In the genomic region with DNA sequence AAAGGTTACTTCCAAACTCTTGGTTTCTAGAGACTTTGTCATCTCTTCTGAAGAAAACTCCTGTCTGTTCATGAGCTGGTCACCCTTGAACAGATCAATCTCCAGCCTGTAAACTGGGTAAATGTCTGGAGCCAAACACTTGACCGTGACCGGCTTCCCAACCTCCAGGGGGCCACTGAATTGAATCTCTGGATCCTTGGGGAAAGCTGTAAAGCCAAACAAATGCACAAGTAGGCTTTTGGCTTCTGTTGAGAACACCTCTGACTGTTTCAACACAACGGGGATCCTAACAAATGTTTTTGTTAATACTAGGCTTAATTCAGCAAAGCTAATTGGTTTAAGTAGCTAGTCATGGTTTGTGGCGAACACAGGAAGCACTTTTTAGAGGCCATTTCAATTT, we compare ENCODE assay signal across 11 mouse cellular contexts. TPM values are rescaled to one million over a fixed set of nuclear protein-coding genes. Genes with fewer than 3 reads are reported as not detected.
A peak's percentile ranks its signal among the peaks of the same experiment; 100 is the strongest.
DNase-seq lines count a peak whose midpoint lies in the region; ATAC-seq and TF ChIP-seq lines count a peak whose summit lies in the region.
"Had no signal": no experiment of that assay in that cellular context is flagged by ENCODE, and none has a peak within 500 bp of the region (broad histone marks: within the 10 kb centered on the region; RNA-seq: fewer than 3 reads in every experiment).

No protein-coding gene starts in this region.

- 56% methylated on average over 4 of the region's 4 CpGs for WGBS in intestine, embryonic 15.5 days
- 53% methylated on average over 4 of the region's 4 CpGs for WGBS in intestine, postnatal 0 days
- WGBS in embryonic facial prominence, embryonic 12.5 days: 26% methylated on average over 4 of the region's 4 CpGs
- 17% methylated on average over 4 of the region's 4 CpGs for WGBS in hindbrain, embryonic 13.5 days
- WGBS in midbrain, embryonic 12.5 days: 11% methylated on average over 4 of the region's 4 CpGs

- H3K4me3 ChIP-seq in intestine, embryonic 15.5 days (replicated peaks): no peak overlapping the region
- no peak overlapping the region for H3K4me3 ChIP-seq in intestine, postnatal 0 days (ENCODE audit: low read depth, low read length)
- H3K4me3 ChIP-seq in embryonic facial prominence, embryonic 12.5 days: peak overlapping the region; percentile 29
- peak overlapping the region; percentile 1; the same call in 1 of the 2 replicates for H3K4me3 ChIP-seq in hindbrain, embryonic 13.5 days
- H3K4me3 ChIP-seq in midbrain, embryonic 12.5 days: peak overlapping the region; percentile 29

- H3K4me1 ChIP-seq in intestine, embryonic 15.5 days (replicated peaks): 0 out of 2 replicates have a peak, but pooled peaks cover 4% of the 10 kb centered on the region
- no peaks in the 10 kb centered on the region for H3K4me1 ChIP-seq in intestine, postnatal 0 days (replicated peaks; ENCODE audit: control insufficient read depth, insufficient read depth, low read length)
- peaks cover 13% of the 10 kb centered on the region for H3K4me1 ChIP-seq in embryonic facial prominence, embryonic 12.5 days
- H3K4me1 ChIP-seq in hindbrain, embryonic 13.5 days (replicated peaks): peaks cover 14% of the 10 kb centered on the region; the same call in 1 of the 2 replicates
- peaks cover 26% of the 10 kb centered on the region for H3K4me1 ChIP-seq in midbrain, embryonic 12.5 days

- H3K9me3 ChIP-seq in intestine, embryonic 15.5 days: no peaks in the 10 kb centered on the region
- H3K9me3 ChIP-seq in intestine, postnatal 0 days (ENCODE audit: control insufficient read depth): no peaks in the 10 kb centered on the region
- no peaks in the 10 kb centered on the region for H3K9me3 ChIP-seq in embryonic facial prominence, embryonic 12.5 days
- no peaks in the 10 kb centered on the region for H3K9me3 ChIP-seq in hindbrain, embryonic 13.5 days
- H3K9me3 ChIP-seq in midbrain, embryonic 12.5 days: no peaks in the 10 kb centered on the region

- DNase-seq in thymus, postnatal 4 days: no peak
- no peak for DNase-seq in left cerebral cortex, postnatal 10 days (ENCODE audit: extremely low spot score in 1 of 2, low spot score in 2 of 2)
- no peak for DNase-seq in cerebellum, adult 9-11 months
- DNase-seq: lung, postnatal 36 days; right cerebral cortex, adult 18-20 months had no signal

- H3K27me3 ChIP-seq in intestine, embryonic 15.5 days (replicated peaks): no peaks in the 10 kb centered on the region
- H3K27me3 ChIP-seq in intestine, postnatal 0 days (replicated peaks; ENCODE audit: control insufficient read depth, insufficient read depth, low read length): no peaks in the 10 kb centered on the region
- H3K27me3 ChIP-seq in embryonic facial prominence, embryonic 12.5 days: no peaks in the 10 kb centered on the region
- no peaks in the 10 kb centered on the region for H3K27me3 ChIP-seq in hindbrain, embryonic 13.5 days
- H3K27me3 ChIP-seq in midbrain, embryonic 12.5 days: no peaks in the 10 kb centered on the region

- H3K9ac ChIP-seq in intestine, embryonic 15.5 days: no peak overlapping the region
- no peak overlapping the region for H3K9ac ChIP-seq in intestine, postnatal 0 days (ENCODE audit: low read depth, low read length)
- no peak overlapping the region for H3K9ac ChIP-seq in embryonic facial prominence, embryonic 12.5 days
- H3K9ac ChIP-seq in hindbrain, embryonic 13.5 days: no peak overlapping the region
- H3K9ac ChIP-seq in midbrain, embryonic 12.5 days (replicated peaks): no peak overlapping the region

- H3K27ac ChIP-seq in intestine, embryonic 15.5 days: no peak overlapping the region
- H3K27ac ChIP-seq in intestine, postnatal 0 days (ENCODE audit: low read depth, low read length): no peak overlapping the region
- peak overlapping the region; percentile 88 for H3K27ac ChIP-seq in embryonic facial prominence, embryonic 12.5 days
- H3K27ac ChIP-seq in hindbrain, embryonic 13.5 days: no peak overlapping the region
- no peak overlapping the region for H3K27ac ChIP-seq in midbrain, embryonic 12.5 days (replicated peaks)

- intact Hi-C loops in left cerebral cortex, postnatal 10 days (cut with DNase I): no loop called here

- no peak for TF ChIP-seq CTCF in intestine, postnatal 0 days (IDR thresholded peaks at IDR 0.05; ENCODE audit: low read depth)

- ATAC-seq in intestine, embryonic 15.5 days: no peak
- ATAC-seq in intestine, postnatal 0 days: no peak
- no peak for ATAC-seq in embryonic facial prominence, embryonic 12.5 days (ENCODE audit: insufficient number of reproducible peaks, insufficient read depth, low FRiP score, low TSS enrichment)
- ATAC-seq in hindbrain, embryonic 13.5 days (ENCODE audit: low FRiP score): peak; percentile 51; the same call in 1 of the 2 replicates
- ATAC-seq in midbrain, embryonic 12.5 days (ENCODE audit: low FRiP score, low read depth): peak; percentile 23; the same call in 1 of the 2 replicates

- H3K4me2 ChIP-seq in intestine, embryonic 15.5 days (replicated peaks): 0 out of 2 replicates have a peak overlapping the region, but pooled peaks have one; percentile 19
- H3K4me2 ChIP-seq in intestine, postnatal 0 days (replicated peaks; ENCODE audit: low read depth): no peak overlapping the region
- peak overlapping the region; percentile 56 for H3K4me2 ChIP-seq in embryonic facial prominence, embryonic 12.5 days (replicated peaks)
- H3K4me2 ChIP-seq in hindbrain, embryonic 13.5 days: peak overlapping the region; percentile 45
- peak overlapping the region; percentile 51 for H3K4me2 ChIP-seq in midbrain, embryonic 12.5 days (replicated peaks)

- H3K36me3 ChIP-seq in intestine, embryonic 15.5 days: no peaks in the 10 kb centered on the region
- H3K36me3 ChIP-seq in intestine, postnatal 0 days (ENCODE audit: control insufficient read depth, insufficient read depth): no peaks in the 10 kb centered on the region
- peaks cover 9% of the 10 kb centered on the region; the same call in 1 of the 2 replicates for H3K36me3 ChIP-seq in embryonic facial prominence, embryonic 12.5 days
- H3K36me3 ChIP-seq in hindbrain, embryonic 13.5 days: no peaks in the 10 kb centered on the region
- H3K36me3 ChIP-seq in midbrain, embryonic 12.5 days: peaks cover 8% of the 10 kb centered on the region

RNA-seq across cellular contexts. Expression of gene Vcam1, which starts 3.4 kb away (rescaled TPM):
- 17.0 and 18.9 TPM in 2 replicates for polyA plus RNA-seq in intestine, embryonic 15.5 days (2015; fragmentation: Nextera tagmentation; extraction: Ambion mirVana)
- polyA plus RNA-seq in intestine, postnatal 0 days (2015; fragmentation: Nextera tagmentation; extraction: Ambion mirVana): 6.4 and 7.2 TPM in 2 replicates
- 58.8 and 69.4 TPM in 2 replicates for polyA plus RNA-seq in embryonic facial prominence, embryonic 12.5 days (2016; fragmentation: Nextera tagmentation; extraction: Ambion mirVana)
- polyA plus RNA-seq in hindbrain, embryonic 13.5 days (2015; fragmentation: Nextera tagmentation; extraction: Ambion mirVana): 45.4 and 49.2 TPM in 2 replicates
- 50.2 and 53.7 TPM in 2 replicates for polyA plus RNA-seq in midbrain, embryonic 12.5 days (2016; fragmentation: Nextera tagmentation; extraction: Ambion mirVana)
- 10 to 100 TPM; 37.6 to 39.3 TPM for total RNA-seq in left cerebral cortex, postnatal 10 days (2021)
- total RNA-seq: MEL had no signal

Comparison
In these comparisons a context has a peak if more than half of its experiments do, and no peak if none do; other contexts are left out.
1. ATAC-seq: peak in hindbrain, embryonic 13.5 days (single experiment) and midbrain, embryonic 12.5 days (single experiment); none in intestine, embryonic 15.5 days (single experiment), intestine, postnatal 0 days (single experiment) and embryonic facial prominence, embryonic 12.5 days (single experiment).
2. H3K4me3 ChIP-seq: peak in embryonic facial prominence, embryonic 12.5 days (single experiment), hindbrain, embryonic 13.5 days (single experiment) and midbrain, embryonic 12.5 days (single experiment); none in intestine, embryonic 15.5 days (single experiment) and intestine, postnatal 0 days (single experiment).